Mouse (Mus musculus): Measurements from ENCODE around the gene Fam57a.

Gene Fam57a

DNA sequence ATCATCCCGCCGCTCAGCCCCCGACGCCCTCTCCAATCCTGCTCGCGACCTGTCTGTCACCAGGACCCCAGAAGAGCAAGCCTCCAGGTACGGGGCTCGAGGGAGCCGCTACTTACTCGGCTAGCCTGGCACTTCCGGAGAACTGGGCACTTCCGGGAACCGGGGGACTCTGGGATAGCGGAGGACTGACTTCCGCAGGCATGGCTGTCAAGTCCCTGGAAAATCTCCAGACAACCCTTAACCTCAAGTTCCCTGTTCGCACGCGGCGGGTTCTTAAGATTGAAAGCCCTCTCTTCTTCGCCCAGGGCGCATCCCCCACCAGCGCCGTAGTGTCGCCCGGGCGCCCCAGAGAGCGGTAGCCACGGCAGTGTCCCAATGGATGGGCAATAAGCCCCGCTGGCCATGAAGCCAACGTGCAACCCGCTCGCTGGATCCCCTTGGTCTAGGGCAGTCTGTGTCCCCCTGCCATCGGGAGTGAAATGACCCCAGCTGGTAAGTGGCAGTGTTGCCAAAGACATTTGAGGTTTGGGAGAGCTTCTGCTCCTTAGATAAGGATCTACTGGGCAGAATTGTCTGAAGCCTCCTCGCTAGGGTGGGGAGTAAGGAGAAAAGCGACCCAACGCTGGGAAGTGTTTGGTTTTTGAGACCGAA is at the start of gene Fam57a, which contains the start of gene Vps53:
Gene Fam57a, plus strand, starts transcription at position 177 of the 651 bp plus-strand sequence.
Gene Vps53, minus strand, starts transcription at position 153 of the 651 bp plus-strand sequence.
- TF ChIP-seq NANOG (IDR thresholded peaks at IDR 0.05; ENCODE audit: borderline replicate concordance, low read length) (no peak), POU5F1 (IDR thresholded peaks at IDR 0.05; ENCODE audit: borderline replicate concordance, low read length) (no peak), CTCF (conservative IDR thresholded peaks at IDR 0.05; ENCODE audit: low read length) (no peak)
- H3K4me1 ChIP-seq (replicated peaks; ENCODE audit: low read depth, low read length): peaks cover 15% of the 10 kb centered on the region
- H3K4me3 ChIP-seq (replicated peaks; ENCODE audit: low read length): peak within 1 kb of the TSS; percentile 97
- peaks cover 12% of the 10 kb centered on the region for H3K36me3 ChIP-seq (ENCODE audit: insufficient read depth, low read length)
- H3K27me3 ChIP-seq (ENCODE audit: insufficient read depth, low read length): no peaks in the 10 kb centered on the region
- H3K9me3 ChIP-seq (ENCODE audit: low read length): no peaks in the 10 kb centered on the region

- no peaks in the 10 kb centered on the region for H3K4me1 ChIP-seq (replicated peaks; ENCODE audit: low read depth, low read length)
- no peaks in the 10 kb centered on the region for H3K27me3 ChIP-seq (ENCODE audit: insufficient read depth, low read length)
- peaks cover 3% of the 10 kb centered on the region; the same call in 1 of the 2 replicates for H3K36me3 ChIP-seq (ENCODE audit: insufficient read depth, low read length)
- TF ChIP-seq NANOG (IDR thresholded peaks at IDR 0.05; ENCODE audit: borderline replicate concordance, low read length) (no peak), POU5F1 (IDR thresholded peaks at IDR 0.05; ENCODE audit: borderline replicate concordance, low read length) (no peak), CTCF (conservative IDR thresholded peaks at IDR 0.05; ENCODE audit: low read length) (no peak)
- H3K4me3 ChIP-seq (replicated peaks; ENCODE audit: low read length): no peak overlapping the region
- no peaks in the 10 kb centered on the region for H3K9me3 ChIP-seq (ENCODE audit: low read length)
Measured at GRCm38 (mm10) chr11:76130859-76131258, 48.6 kb upstream of the Fam57a start.

DNA sequence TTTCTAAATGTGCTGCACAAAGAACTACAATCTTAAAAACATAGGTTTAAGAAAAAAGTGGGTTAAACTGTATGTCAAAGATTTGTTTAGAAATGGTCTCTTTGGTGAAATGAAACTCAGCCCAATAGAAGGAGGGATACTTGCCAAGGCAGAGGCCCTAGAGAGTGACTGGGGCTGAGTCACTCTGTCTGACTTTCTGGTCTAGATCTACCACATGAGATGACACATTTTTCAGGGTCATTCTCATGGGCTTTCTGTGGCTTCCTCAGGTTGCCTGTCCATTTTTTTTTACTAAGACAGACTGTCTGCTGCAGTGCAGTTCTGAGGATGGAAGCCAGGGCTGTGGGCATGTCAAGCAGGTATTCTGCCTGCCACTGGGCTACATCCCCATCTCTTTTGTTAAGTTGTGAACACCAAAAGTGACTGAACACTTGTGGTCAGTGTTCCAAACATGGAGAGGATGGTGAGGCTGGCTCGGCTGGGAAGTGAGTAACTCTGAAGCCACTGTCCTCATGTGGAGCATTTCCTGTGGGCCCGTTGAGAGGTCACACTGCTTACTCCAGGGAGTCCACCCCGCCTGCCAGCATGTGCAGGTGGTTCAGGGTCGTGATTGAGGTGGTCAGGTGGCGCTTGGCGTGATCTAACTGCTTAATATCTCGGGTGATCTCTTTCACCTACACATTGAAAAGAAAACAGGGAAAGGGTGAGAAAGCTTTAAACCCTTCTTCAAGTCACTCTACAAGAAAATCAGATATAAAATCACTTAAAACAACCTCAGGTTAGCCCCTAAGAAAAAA is 43.6 kb upstream of the Fam57a start:
- peaks cover 6% of the 10 kb centered on the region; the same call in 1 of the 2 replicates for H3K36me3 ChIP-seq (ENCODE audit: insufficient read depth, low read length)
- no peak overlapping the region for H3K4me3 ChIP-seq (replicated peaks; ENCODE audit: low read length)
- TF ChIP-seq POU5F1 (IDR thresholded peaks at IDR 0.05; ENCODE audit: borderline replicate concordance, low read length): no peak
- TF ChIP-seq NANOG (IDR thresholded peaks at IDR 0.05; ENCODE audit: borderline replicate concordance, low read length): no peak
- TF ChIP-seq CTCF (conservative IDR thresholded peaks at IDR 0.05; ENCODE audit: low read length): no peak
- H3K27me3 ChIP-seq (ENCODE audit: insufficient read depth, low read length): no peaks in the 10 kb centered on the region
- no peaks in the 10 kb centered on the region for H3K4me1 ChIP-seq (replicated peaks; ENCODE audit: low read depth, low read length)
- no peaks in the 10 kb centered on the region for H3K9me3 ChIP-seq (ENCODE audit: low read length)

DNA sequence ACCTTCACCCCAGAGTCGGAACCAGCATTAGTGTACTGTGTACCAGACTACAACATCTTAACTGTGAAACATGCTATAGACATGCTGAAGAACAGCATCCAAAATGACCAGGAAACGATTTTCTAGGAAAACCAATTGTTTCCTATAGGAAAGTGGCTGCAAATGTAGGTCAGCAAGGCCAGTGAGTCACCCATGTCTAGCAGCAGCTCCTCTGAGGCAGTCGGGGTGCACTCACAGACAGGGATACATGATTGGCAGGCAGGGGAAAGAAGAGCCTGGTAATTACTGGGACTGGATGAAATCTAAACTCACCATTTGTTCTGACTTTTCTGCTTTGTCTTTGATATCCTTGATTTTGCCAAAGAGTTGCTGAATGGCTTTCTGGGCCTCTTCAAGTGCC is 41.5 kb upstream of the Fam57a start:
- H3K4me1 ChIP-seq (replicated peaks; ENCODE audit: low read depth, low read length): no peaks in the 10 kb centered on the region
- H3K36me3 ChIP-seq (ENCODE audit: insufficient read depth, low read length): peaks cover 6% of the 10 kb centered on the region; the same call in 1 of the 2 replicates
- H3K9me3 ChIP-seq (ENCODE audit: low read length): no peaks in the 10 kb centered on the region
- no peak for TF ChIP-seq POU5F1 (IDR thresholded peaks at IDR 0.05; ENCODE audit: borderline replicate concordance, low read length)
- no peak for TF ChIP-seq NANOG (IDR thresholded peaks at IDR 0.05; ENCODE audit: borderline replicate concordance, low read length)
- no peak for TF ChIP-seq CTCF (conservative IDR thresholded peaks at IDR 0.05; ENCODE audit: low read length)
- no peak overlapping the region for H3K4me3 ChIP-seq (replicated peaks; ENCODE audit: low read length)
- H3K27me3 ChIP-seq (ENCODE audit: insufficient read depth, low read length): no peaks in the 10 kb centered on the region

DNA sequence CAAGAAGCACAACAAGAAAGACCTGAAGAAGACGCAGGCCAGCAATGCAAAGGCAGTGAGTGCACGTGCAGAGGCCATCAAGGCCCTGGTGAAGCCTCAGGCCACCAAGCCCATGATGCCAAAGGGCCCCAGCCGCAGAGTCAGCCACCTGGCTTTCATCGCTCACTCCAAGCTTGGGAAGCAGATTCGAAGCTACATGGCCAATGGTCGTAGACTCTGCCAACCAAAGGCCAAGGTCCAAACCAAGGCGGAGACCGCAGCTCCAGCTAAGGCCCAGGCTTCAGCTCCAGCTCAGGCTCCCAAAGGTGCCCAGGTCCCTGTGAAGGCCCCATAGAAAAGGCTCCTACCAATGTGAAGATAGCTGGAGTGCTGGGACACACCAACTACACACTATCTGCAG is 35.1 kb upstream of the Fam57a start:
- peaks cover 33% of the 10 kb centered on the region for H3K9me3 ChIP-seq (ENCODE audit: low read length)
- H3K4me1 ChIP-seq (replicated peaks; ENCODE audit: low read depth, low read length): no peaks in the 10 kb centered on the region
- peaks cover 11% of the 10 kb centered on the region for H3K36me3 ChIP-seq (ENCODE audit: insufficient read depth, low read length)
- H3K27me3 ChIP-seq (ENCODE audit: insufficient read depth, low read length): no peaks in the 10 kb centered on the region
- TF ChIP-seq CTCF (conservative IDR thresholded peaks at IDR 0.05; ENCODE audit: low read length) (no peak), NANOG (IDR thresholded peaks at IDR 0.05; ENCODE audit: borderline replicate concordance, low read length) (no peak), POU5F1 (IDR thresholded peaks at IDR 0.05; ENCODE audit: borderline replicate concordance, low read length) (no peak)
- H3K4me3 ChIP-seq (replicated peaks; ENCODE audit: low read length): no peak overlapping the region

GRCm38 (mm10) chr11:76145169-76145568 is 34.3 kb upstream of the Fam57a start:
- TF ChIP-seq POU5F1 (IDR thresholded peaks at IDR 0.05; ENCODE audit: borderline replicate concordance, low read length): no peak
- H3K27me3 ChIP-seq (ENCODE audit: insufficient read depth, low read length): no peaks in the 10 kb centered on the region
- no peak overlapping the region for H3K4me3 ChIP-seq (replicated peaks; ENCODE audit: low read length)
- peaks cover 14% of the 10 kb centered on the region for H3K36me3 ChIP-seq (ENCODE audit: insufficient read depth, low read length)
- H3K4me1 ChIP-seq (replicated peaks; ENCODE audit: low read depth, low read length): no peaks in the 10 kb centered on the region
- H3K9me3 ChIP-seq (ENCODE audit: low read length): peaks cover 41% of the 10 kb centered on the region

DNA sequence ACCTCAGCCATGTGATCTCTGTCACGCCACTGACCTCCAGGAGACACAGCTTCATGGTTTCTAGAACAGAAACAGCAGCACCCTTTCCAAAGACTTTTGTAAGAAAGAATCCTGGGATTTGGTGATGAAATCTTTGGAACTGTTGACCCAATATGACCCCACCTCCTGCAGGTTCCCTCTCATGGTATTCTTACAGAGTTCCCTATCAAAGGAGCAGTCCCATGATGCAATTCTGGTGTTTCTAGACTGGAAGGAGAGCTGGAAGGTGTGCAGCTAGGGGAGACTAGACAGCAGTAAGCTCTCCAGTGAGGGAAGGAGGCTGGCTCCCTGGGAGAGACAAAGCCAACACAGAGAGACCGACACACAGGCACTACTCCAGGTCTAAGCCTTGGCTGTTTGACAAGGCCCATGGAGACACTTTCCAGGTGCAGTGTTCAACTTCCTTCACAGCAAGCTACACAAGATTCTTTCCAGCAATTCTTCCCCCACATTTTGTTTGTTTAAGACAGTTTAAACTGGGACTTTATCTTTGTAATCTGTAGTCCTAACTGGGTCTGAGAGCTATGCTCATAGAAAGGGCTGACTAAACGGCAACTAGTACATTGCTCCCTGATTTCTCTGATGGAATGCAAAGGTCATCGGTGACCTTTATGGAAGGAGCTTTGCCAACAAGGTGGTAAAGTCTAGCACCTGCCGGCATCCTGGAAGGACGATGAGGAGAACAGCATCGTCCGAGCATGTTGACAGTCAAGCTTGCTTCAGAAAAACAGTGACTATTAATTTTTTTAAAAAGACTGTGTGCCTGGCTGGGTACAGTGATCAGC is 33.1 kb upstream of the Fam57a start:
- TF ChIP-seq NANOG (IDR thresholded peaks at IDR 0.05; ENCODE audit: borderline replicate concordance, low read length) (no peak), CTCF (conservative IDR thresholded peaks at IDR 0.05; ENCODE audit: low read length) (no peak), POU5F1 (IDR thresholded peaks at IDR 0.05; ENCODE audit: borderline replicate concordance, low read length) (no peak)
- H3K36me3 ChIP-seq (ENCODE audit: insufficient read depth, low read length): peaks cover 18% of the 10 kb centered on the region
- H3K27me3 ChIP-seq (ENCODE audit: insufficient read depth, low read length): no peaks in the 10 kb centered on the region
- H3K4me3 ChIP-seq (replicated peaks; ENCODE audit: low read length): no peak overlapping the region
- H3K4me1 ChIP-seq (replicated peaks; ENCODE audit: low read depth, low read length): peaks cover 6% of the 10 kb centered on the region
- peaks cover 48% of the 10 kb centered on the region for H3K9me3 ChIP-seq (ENCODE audit: low read length)
